Mouse (Mus musculus): ENCODE measurements at regions not wholly inside any gene's neighbourhood (a gene's known extent, or its start where the extent isn't known, plus 50 kb on each side); places are given as distances from the start of the nearest gene placed in this dataset.

DNA sequence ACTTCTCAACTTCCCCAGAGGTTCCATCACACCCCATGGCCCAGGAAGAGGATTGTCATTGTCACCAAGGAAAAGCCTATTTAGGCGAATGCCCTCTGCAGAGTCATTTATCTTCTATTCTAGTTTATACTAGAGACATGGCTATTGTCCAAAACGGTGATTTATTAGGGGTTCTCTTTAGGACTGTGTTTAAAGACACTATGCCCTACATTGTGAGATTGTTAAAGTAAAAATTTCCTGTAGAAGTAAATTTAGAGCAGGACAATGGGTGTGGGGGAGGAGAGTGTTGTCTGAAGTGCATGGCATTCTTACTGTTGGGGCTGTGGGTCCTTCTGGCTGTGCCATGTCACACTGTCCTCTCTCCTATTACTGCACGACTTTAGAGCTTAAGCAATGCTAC lies 191.2 kb upstream of the Fam19a1 start:
- Histone ChIP-seq H3K9ac (ENCODE audit: insufficient read depth, low read depth, low read length, poor library complexity, severe bottlenecking) (no peak overlapping the region), H3K9me3 (ENCODE audit: control insufficient read depth, insufficient read depth, low read depth, low read length) (no peaks in the 10 kb centered on the region), H3K36me3 (ENCODE audit: control insufficient read depth, insufficient read depth, low read length, poor library complexity, severe bottlenecking) (no peaks in the 10 kb centered on the region), H3K4me1 (ENCODE audit: control insufficient read depth in 2 of 2, insufficient read depth in 2 of 2, low read length in 2 of 2, poor library complexity in 1 of 2) (no peaks in the 10 kb centered on the region), H3K4me3 (ENCODE audit: insufficient read depth in 1 of 2, low read depth in 1 of 2, low read length in 2 of 2, poor library complexity in 1 of 2, severe bottlenecking in 1 of 2) (no peak overlapping the region), H3K27ac (ENCODE audit: insufficient read depth, low read depth, low read length, poor library complexity, severe bottlenecking) (no peak overlapping the region)
- in situ Hi-C loops (cut with MboI; ENCODE audit: low sequenced_read_pairs in 2 of 2, unreplicated experiment in 2 of 2) = no loop called here
- TF ChIP-seq HCFC1 (IDR thresholded peaks at IDR 0.05; ENCODE audit: borderline replicate concordance, insufficient read depth, low read length) (no peak), MAFK (IDR thresholded peaks at IDR 0.05; ENCODE audit: insufficient read depth, low read depth, low read length) (no peak), CHD2 (IDR thresholded peaks at IDR 0.05; ENCODE audit: low read depth, low read length) (no peak), ZC3H11A (IDR thresholded peaks at IDR 0.05; ENCODE audit: borderline replicate concordance, low read depth, low read length) (no peak), ZNF384 (IDR thresholded peaks at IDR 0.05; ENCODE audit: low read depth, low read length) (no peak)
- DNase-seq (ENCODE audit: low read depth, low spot score) = no peak

GRCm38 (mm10) chr6:95934561-95934960 lies 178.4 kb upstream of the Fam19a1 start:
- no peak for TF ChIP-seq HCFC1 (IDR thresholded peaks at IDR 0.05; ENCODE audit: borderline replicate concordance, insufficient read depth, low read length)
- Histone ChIP-seq H3K4me1 (ENCODE audit: control insufficient read depth in 2 of 2, insufficient read depth in 2 of 2, low read length in 2 of 2, poor library complexity in 1 of 2) (no peaks in the 10 kb centered on the region), H3K27ac (ENCODE audit: insufficient read depth, low read depth, low read length, poor library complexity, severe bottlenecking) (no peak overlapping the region), H3K9me3 (ENCODE audit: control insufficient read depth, insufficient read depth, low read depth, low read length) (no peaks in the 10 kb centered on the region), H3K4me3 (ENCODE audit: insufficient read depth in 1 of 2, low read depth in 1 of 2, low read length in 2 of 2, poor library complexity in 1 of 2, severe bottlenecking in 1 of 2) (no peak overlapping the region), H3K36me3 (ENCODE audit: control insufficient read depth, insufficient read depth, low read length, poor library complexity, severe bottlenecking) (no peaks in the 10 kb centered on the region), H3K9ac (ENCODE audit: insufficient read depth, low read depth, low read length, poor library complexity, severe bottlenecking) (no peak overlapping the region)
- in situ Hi-C loops (cut with MboI; ENCODE audit: low sequenced_read_pairs in 2 of 2, unreplicated experiment in 2 of 2) = no loop called here
- no peak for DNase-seq (ENCODE audit: low read depth, low spot score)

DNA sequence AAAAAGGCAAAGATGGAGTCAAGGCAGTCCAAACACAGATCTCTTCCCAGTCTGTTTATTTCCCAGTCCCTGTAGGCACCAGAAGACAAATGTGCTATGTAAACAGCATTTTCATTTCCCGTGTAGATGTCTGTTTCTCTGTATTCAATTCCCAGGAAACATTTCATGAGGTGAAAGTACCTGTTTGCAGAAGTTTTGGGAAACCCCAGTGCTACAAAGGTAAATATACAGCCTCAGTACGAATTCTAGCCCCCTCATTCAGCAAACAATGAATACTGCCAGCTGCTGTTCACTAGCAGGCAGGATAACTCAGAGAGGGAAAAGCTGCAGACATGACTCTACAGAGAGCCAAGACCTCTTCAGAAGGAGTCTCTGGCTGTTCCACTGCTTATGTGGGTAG lies 176.4 kb upstream of the Fam19a1 start:
- Histone ChIP-seq H3K4me3 (ENCODE audit: insufficient read depth in 1 of 2, low read depth in 1 of 2, low read length in 2 of 2, poor library complexity in 1 of 2, severe bottlenecking in 1 of 2) (no peak overlapping the region), H3K36me3 (ENCODE audit: control insufficient read depth, insufficient read depth, low read length, poor library complexity, severe bottlenecking) (no peaks in the 10 kb centered on the region), H3K4me1 (ENCODE audit: control insufficient read depth in 2 of 2, insufficient read depth in 2 of 2, low read length in 2 of 2, poor library complexity in 1 of 2) (no peaks in the 10 kb centered on the region), H3K27ac (ENCODE audit: insufficient read depth, low read depth, low read length, poor library complexity, severe bottlenecking) (no peak overlapping the region), H3K9me3 (ENCODE audit: control insufficient read depth, insufficient read depth, low read depth, low read length) (no peaks in the 10 kb centered on the region), H3K9ac (ENCODE audit: insufficient read depth, low read depth, low read length, poor library complexity, severe bottlenecking) (no peak overlapping the region)
- no peak for TF ChIP-seq MAFK (IDR thresholded peaks at IDR 0.05; ENCODE audit: insufficient read depth, low read depth, low read length)
- TF ChIP-seq ZNF384 (IDR thresholded peaks at IDR 0.05; ENCODE audit: low read depth, low read length) = no peak
- no peak for TF ChIP-seq CHD2 (IDR thresholded peaks at IDR 0.05; ENCODE audit: low read depth, low read length)
- TF ChIP-seq HCFC1 (IDR thresholded peaks at IDR 0.05; ENCODE audit: borderline replicate concordance, insufficient read depth, low read length) = no peak
- no peak for TF ChIP-seq ZC3H11A (IDR thresholded peaks at IDR 0.05; ENCODE audit: borderline replicate concordance, low read depth, low read length)
- no peak for DNase-seq (ENCODE audit: low read depth, low spot score)
- in situ Hi-C loops (cut with MboI; ENCODE audit: low sequenced_read_pairs in 2 of 2, unreplicated experiment in 2 of 2) = no loop called here

- in situ Hi-C loops (cut with MboI; ENCODE audit: low sequenced_read_pairs in 2 of 2, unreplicated experiment in 2 of 2) = no loop called here
- H3K4me1 ChIP-seq (ENCODE audit: control insufficient read depth in 2 of 2, insufficient read depth in 2 of 2, low read length in 2 of 2, poor library complexity in 1 of 2) = no peaks in the 10 kb centered on the region
- no peak overlapping the region for H3K4me3 ChIP-seq (ENCODE audit: insufficient read depth in 1 of 2, low read depth in 1 of 2, low read length in 2 of 2, poor library complexity in 1 of 2, severe bottlenecking in 1 of 2)
- no peak for DNase-seq (ENCODE audit: low read depth, low spot score)
- H3K27ac ChIP-seq (ENCODE audit: insufficient read depth, low read depth, low read length, poor library complexity, severe bottlenecking) = no peak overlapping the region
- H3K9ac ChIP-seq (ENCODE audit: insufficient read depth, low read depth, low read length, poor library complexity, severe bottlenecking) = no peak overlapping the region
- TF ChIP-seq MAFK (IDR thresholded peaks at IDR 0.05; ENCODE audit: insufficient read depth, low read depth, low read length) = no peak
- TF ChIP-seq ZC3H11A (IDR thresholded peaks at IDR 0.05; ENCODE audit: borderline replicate concordance, low read depth, low read length) = no peak
- no peak for TF ChIP-seq ZNF384 (IDR thresholded peaks at IDR 0.05; ENCODE audit: low read depth, low read length)
- TF ChIP-seq HCFC1 (IDR thresholded peaks at IDR 0.05; ENCODE audit: borderline replicate concordance, insufficient read depth, low read length) = no peak
- TF ChIP-seq CHD2 (IDR thresholded peaks at IDR 0.05; ENCODE audit: low read depth, low read length) = no peak
- no peaks in the 10 kb centered on the region for H3K9me3 ChIP-seq (ENCODE audit: control insufficient read depth, insufficient read depth, low read depth, low read length)
- no peaks in the 10 kb centered on the region for H3K36me3 ChIP-seq (ENCODE audit: control insufficient read depth, insufficient read depth, low read length, poor library complexity, severe bottlenecking)
These were observed 173.9 kb upstream of the Fam19a1 start for GRCm38 (mm10) chr6:95939052-95939451.

DNA sequence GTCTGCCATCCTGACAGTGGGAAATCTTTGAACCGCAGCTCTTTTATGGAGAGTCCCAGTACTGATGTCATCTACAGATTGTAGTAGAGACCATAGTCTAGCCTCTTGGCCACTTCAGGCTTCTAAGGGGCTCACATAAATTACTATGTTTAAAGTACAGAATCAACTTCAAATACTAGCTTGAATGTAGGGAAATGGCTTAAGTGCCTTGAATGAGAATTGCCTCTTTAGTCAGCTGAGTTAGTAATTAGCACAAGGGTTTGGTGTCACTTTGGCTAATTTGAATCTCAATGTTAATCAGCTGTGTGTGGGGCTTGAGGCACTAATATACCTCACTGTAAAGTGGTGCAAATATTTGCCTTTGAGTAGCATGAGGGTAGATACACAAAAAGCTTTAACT lies 152.2 kb upstream of the Fam19a1 start:
- H3K9me3 ChIP-seq (ENCODE audit: control insufficient read depth, insufficient read depth, low read depth, low read length) = no peaks in the 10 kb centered on the region
- no peaks in the 10 kb centered on the region for H3K36me3 ChIP-seq (ENCODE audit: control insufficient read depth, insufficient read depth, low read length, poor library complexity, severe bottlenecking)
- H3K27ac ChIP-seq (ENCODE audit: insufficient read depth, low read depth, low read length, poor library complexity, severe bottlenecking) = no peak overlapping the region
- TF ChIP-seq HCFC1 (IDR thresholded peaks at IDR 0.05; ENCODE audit: borderline replicate concordance, insufficient read depth, low read length) (no peak), MAFK (IDR thresholded peaks at IDR 0.05; ENCODE audit: insufficient read depth, low read depth, low read length) (no peak)
- H3K4me3 ChIP-seq (ENCODE audit: insufficient read depth in 1 of 2, low read depth in 1 of 2, low read length in 2 of 2, poor library complexity in 1 of 2, severe bottlenecking in 1 of 2) = no peak overlapping the region
- DNase-seq (ENCODE audit: low read depth, low spot score) = no peak
- H3K9ac ChIP-seq (ENCODE audit: insufficient read depth, low read depth, low read length, poor library complexity, severe bottlenecking) = no peak overlapping the region
- H3K4me1 ChIP-seq (ENCODE audit: control insufficient read depth in 2 of 2, insufficient read depth in 2 of 2, low read length in 2 of 2, poor library complexity in 1 of 2) = no peaks in the 10 kb centered on the region
- in situ Hi-C loops (cut with MboI; ENCODE audit: low sequenced_read_pairs in 2 of 2, unreplicated experiment in 2 of 2) = no loop called here
